ENCODE assay signal across 11 mouse cellular contexts in genomic region chr15:84299662-84300333, GRCm38 (mm10). TPM values are rescaled to one million over a fixed set of nuclear protein-coding genes. Genes with fewer than 3 reads are reported as not detected.
DNase-seq lines count a peak whose midpoint lies in the region; ATAC-seq and TF ChIP-seq lines count a peak whose summit lies in the region.
"Had no signal": no experiment of that assay in that cellular context is flagged by ENCODE, and none has a peak within 500 bp of the region (broad histone marks: within the 10 kb centered on the region; RNA-seq: fewer than 3 reads in every experiment).

No protein-coding gene starts in this region.

- no peak for ATAC-seq in intestine, embryonic 15.5 days
- ATAC-seq in intestine, postnatal 0 days = no peak
- 0 out of 2 replicates have a peak, but pooled peaks have one; percentile 22 for ATAC-seq in limb, embryonic 11.5 days (ENCODE audit: insufficient number of reproducible peaks, low FRiP score, low TSS enrichment, low read depth)
- ATAC-seq in neural tube, embryonic 15.5 days (ENCODE audit: low FRiP score) = peak; percentile 36; the same call in 1 of the 2 replicates
- ATAC-seq: liver, postnatal 0 days had no signal

- H3K4me3 ChIP-seq in intestine, embryonic 15.5 days (replicated peaks) = no peak overlapping the region
- H3K4me3 ChIP-seq in intestine, postnatal 0 days (ENCODE audit: low read depth, low read length) = no peak overlapping the region
- peak overlapping the region; percentile 27 for H3K4me3 ChIP-seq in forebrain, embryonic 10.5 days
- H3K4me3 ChIP-seq in limb, embryonic 11.5 days (ENCODE audit: low read depth, low read length) = no peak overlapping the region
- no peak overlapping the region for H3K4me3 ChIP-seq in neural tube, embryonic 15.5 days (replicated peaks)

- peak; percentile 56 for DNase-seq in forebrain, embryonic 10.5 days (ENCODE audit: extremely low spot score, low spot score)
- DNase-seq in limb, embryonic 11.5 days (ENCODE audit: low spot score) = peak; percentile 47
- no peak for DNase-seq in urinary bladder, adult 2 months (ENCODE audit: low spot score)
- no peak for DNase-seq in left cerebral cortex, postnatal 36 days (ENCODE audit: low spot score in 2 of 2)
- no peak for DNase-seq in kidney, postnatal 10 days
- DNase-seq: cerebellum, adult 18-20 months; heart, postnatal 36 days had no signal

- 49% methylated on average over 9 of the region's 9 CpGs for WGBS in intestine, embryonic 15.5 days
- WGBS in intestine, postnatal 0 days = 55% methylated on average over 9 of the region's 9 CpGs
- WGBS in forebrain, embryonic 10.5 days = 17% methylated on average over 9 of the region's 9 CpGs
- WGBS in limb, embryonic 11.5 days = 34% methylated on average over 9 of the region's 9 CpGs
- 12% methylated on average over 9 of the region's 9 CpGs for WGBS in neural tube, embryonic 15.5 days

- H3K27ac ChIP-seq in intestine, embryonic 15.5 days = peak overlapping the region; percentile 22; the same call in 1 of the 2 replicates
- H3K27ac ChIP-seq in intestine, postnatal 0 days (ENCODE audit: low read depth, low read length) = no peak overlapping the region
- peak overlapping the region; percentile 82 for H3K27ac ChIP-seq in forebrain, embryonic 10.5 days
- H3K27ac ChIP-seq in limb, embryonic 11.5 days (replicated peaks; ENCODE audit: low read depth, low read length) = no peak overlapping the region
- H3K27ac ChIP-seq in neural tube, embryonic 15.5 days (replicated peaks) = peak overlapping the region; percentile 67

- H3K4me1 ChIP-seq in intestine, embryonic 15.5 days (replicated peaks) = peaks cover 38% of the 10 kb centered on the region
- H3K4me1 ChIP-seq in intestine, postnatal 0 days (replicated peaks; ENCODE audit: control insufficient read depth, insufficient read depth, low read length) = no peaks in the 10 kb centered on the region
- peaks cover 66% of the 10 kb centered on the region for H3K4me1 ChIP-seq in forebrain, embryonic 10.5 days
- peaks cover 43% of the 10 kb centered on the region for H3K4me1 ChIP-seq in limb, embryonic 11.5 days (ENCODE audit: control insufficient read depth, insufficient read depth, low read length)
- H3K4me1 ChIP-seq in neural tube, embryonic 15.5 days = peaks cover 58% of the 10 kb centered on the region

- H3K4me2 ChIP-seq in intestine, embryonic 15.5 days (replicated peaks) = no peak overlapping the region
- H3K4me2 ChIP-seq in intestine, postnatal 0 days (replicated peaks; ENCODE audit: low read depth) = no peak overlapping the region
- H3K4me2 ChIP-seq in limb, embryonic 11.5 days (ENCODE audit: low read depth, severe bottlenecking) = no peak overlapping the region
- peak overlapping the region; percentile 26; the same call in 1 of the 2 replicates for H3K4me2 ChIP-seq in neural tube, embryonic 15.5 days

- H3K9me3 ChIP-seq in intestine, embryonic 15.5 days = no peaks in the 10 kb centered on the region
- no peaks in the 10 kb centered on the region for H3K9me3 ChIP-seq in intestine, postnatal 0 days (ENCODE audit: control insufficient read depth)
- H3K9me3 ChIP-seq in forebrain, embryonic 10.5 days = no peaks in the 10 kb centered on the region
- H3K9me3 ChIP-seq in limb, embryonic 11.5 days (ENCODE audit: control insufficient read depth, low read length) = no peaks in the 10 kb centered on the region
- H3K9me3 ChIP-seq in neural tube, embryonic 15.5 days (replicated peaks) = no peaks in the 10 kb centered on the region

- no peaks in the 10 kb centered on the region for H3K36me3 ChIP-seq in intestine, embryonic 15.5 days
- no peaks in the 10 kb centered on the region for H3K36me3 ChIP-seq in intestine, postnatal 0 days (ENCODE audit: control insufficient read depth, insufficient read depth)
- no peaks in the 10 kb centered on the region for H3K36me3 ChIP-seq in forebrain, embryonic 10.5 days (replicated peaks)
- no peaks in the 10 kb centered on the region for H3K36me3 ChIP-seq in limb, embryonic 11.5 days (ENCODE audit: control insufficient read depth, insufficient read depth, low read length)
- no peaks in the 10 kb centered on the region for H3K36me3 ChIP-seq in neural tube, embryonic 15.5 days

- H3K9ac ChIP-seq in intestine, embryonic 15.5 days = no peak overlapping the region
- no peak overlapping the region for H3K9ac ChIP-seq in intestine, postnatal 0 days (ENCODE audit: low read depth, low read length)
- H3K9ac ChIP-seq in limb, embryonic 11.5 days (ENCODE audit: low read length) = no peak overlapping the region
- peak overlapping the region; percentile 31; the same call in 1 of the 2 replicates for H3K9ac ChIP-seq in neural tube, embryonic 15.5 days (replicated peaks)
- H3K9ac ChIP-seq: liver, postnatal 0 days had no signal

- H3K27me3 ChIP-seq in intestine, embryonic 15.5 days (replicated peaks) = no peaks in the 10 kb centered on the region
- H3K27me3 ChIP-seq in intestine, postnatal 0 days (replicated peaks; ENCODE audit: control insufficient read depth, insufficient read depth, low read length) = no peaks in the 10 kb centered on the region
- peaks cover 74% of the 10 kb centered on the region for H3K27me3 ChIP-seq in forebrain, embryonic 10.5 days (ENCODE audit: poor library complexity, severe bottlenecking)
- 0 out of 2 replicates have a peak, but pooled peaks cover 2% of the 10 kb centered on the region for H3K27me3 ChIP-seq in limb, embryonic 11.5 days (ENCODE audit: control insufficient read depth, insufficient read depth, low read length)
- H3K27me3 ChIP-seq in neural tube, embryonic 15.5 days (replicated peaks) = 0 out of 2 replicates have a peak, but pooled peaks cover 3% of the 10 kb centered on the region

- TF ChIP-seq CTCF in intestine, postnatal 0 days (IDR thresholded peaks at IDR 0.05; ENCODE audit: low read depth) = no peak

- intact Hi-C loops in left cerebral cortex, postnatal 36 days (cut with DNase I) = no loop called here

RNA-seq across cellular contexts. Expression of gene Parvg, which starts 24.0 kb away (rescaled TPM):
- polyA plus RNA-seq in intestine, embryonic 15.5 days (2015; fragmentation: Nextera tagmentation; extraction: Ambion mirVana) = 3.0 and 3.8 TPM in 2 replicates
- polyA plus RNA-seq in intestine, postnatal 0 days (2015; fragmentation: Nextera tagmentation; extraction: Ambion mirVana) = 1.1 and 1.2 TPM in 2 replicates
- 1.0 TPM in 2 replicates for polyA plus RNA-seq in forebrain, embryonic 10.5 days (2016; fragmentation: Nextera tagmentation; extraction: Ambion mirVana)
- 0.17 and 0.82 TPM in 2 replicates for polyA plus RNA-seq in limb, embryonic 11.5 days (2014; fragmentation: Nextera tagmentation; extraction: Ambion mirVana)
- polyA plus RNA-seq in neural tube, embryonic 15.5 days (2015; fragmentation: Nextera tagmentation; extraction: Ambion mirVana) = 1.1 and 17.3 TPM in 2 replicates
- polyA plus RNA-seq in urinary bladder, adult 2 months (2012; rRNA removed) = 1.9 TPM in 2 replicates
- 1 to 10 TPM; 5.6 to 8.6 TPM for total RNA-seq in left cerebral cortex, postnatal 36 days (2021)

Comparison
In these comparisons a context has a peak if more than half of its experiments do, and no peak if none do; other contexts are left out.
1. H3K27ac ChIP-seq: peak in intestine, embryonic 15.5 days (single experiment), forebrain, embryonic 10.5 days (single experiment) and neural tube, embryonic 15.5 days (single experiment); none in intestine, postnatal 0 days (single experiment) and limb, embryonic 11.5 days (single experiment).
2. ATAC-seq: peak in limb, embryonic 11.5 days (single experiment) and neural tube, embryonic 15.5 days (single experiment); none in intestine, embryonic 15.5 days (single experiment) and intestine, postnatal 0 days (single experiment).
3. DNase-seq: peak in forebrain, embryonic 10.5 days (single experiment) and limb, embryonic 11.5 days (single experiment); none in urinary bladder, adult 2 months (single experiment), left cerebral cortex, postnatal 36 days (0 of 2) and kidney, postnatal 10 days (single experiment).